Mouse (Mus musculus) stomach, embryonic 14.5 days (tissue): ENCODE measurements around the gene Sult1b1. TPM values are rescaled to one million over a fixed set of nuclear protein-coding genes. Genes with fewer than 3 reads are reported as not detected.
"Not testable (repeated sequence)": the region's sequence is repeated elsewhere in the genome, so short reads cannot be mapped to it uniquely, and the experiment has no call there.

Source experiments
- ATAC-seq: fragments of 200-750 bp; cut with Nextera tagmentation; 2 replicates; pipeline ENCODE4 v1.8.0; 2017; ENCODE audit warnings: low read depth, moderate TSS enrichment; ENCODE audit not compliant: insufficient number of reproducible peaks, insufficient read depth, low FRiP score
- H3K27ac ChIP-seq: fragments of 300-500 bp; sonication (generic); 2 replicates; pipeline ENCODE4 v1.5.1; 2014; ENCODE audit warnings: mild to moderate bottlenecking, low read length, moderate library complexity, mixed read lengths
- H3K27me3 ChIP-seq: fragments of 300-500 bp; sonication (generic); 2 replicates; pipeline ENCODE4 v1.6.1; 2014; ENCODE audit warnings: low read length, control low read depth, mixed read lengths; ENCODE audit not compliant: control insufficient read depth, insufficient read depth
- H3K36me3 ChIP-seq: fragments of 300-500 bp; sonication (generic); 2 replicates; pipeline ENCODE4 v1.6.1; 2014; ENCODE audit warnings: mild to moderate bottlenecking, control low read depth, low read length, moderate library complexity, mixed read lengths; ENCODE audit not compliant: control insufficient read depth, insufficient read depth
- H3K4me1 ChIP-seq: fragments of 300-500 bp; sonication (generic); 2 replicates; pipeline ENCODE4 v1.6.1; 2014; ENCODE audit warnings: low read length, control low read depth, mixed read lengths; ENCODE audit not compliant: control insufficient read depth, insufficient read depth
- H3K4me2 ChIP-seq: fragments of 300-500 bp; sonication (generic); replicated peaks from 2 replicates; pipeline ENCODE4 v1.6.1; 2014; ENCODE audit warnings: low read depth, low read length, control low read depth
- H3K4me3 ChIP-seq: fragments of 300-500 bp; sonication (generic); 2 replicates; pipeline ENCODE4 v1.5.1; 2014; ENCODE audit warnings: low read depth, low read length, control low read depth
- H3K9ac ChIP-seq: fragments of 300-500 bp; sonication (generic); replicated peaks from 2 replicates; pipeline ENCODE4 v1.6.1; 2014; ENCODE audit warnings: low read depth, mild to moderate bottlenecking, control low read depth, low read length, moderate library complexity, mixed read lengths
- H3K9me3 ChIP-seq: fragments of 300-500 bp; sonication (generic); 2 replicates; pipeline ENCODE4 v1.6.1; 2016; ENCODE audit warnings: low read depth, low read length, control low read depth; ENCODE audit not compliant: control insufficient read depth
- WGBS: fragments of 180-500 bp; shearing (Covaris S2); extraction: QIAGEN DNeasy Blood & Tissue Kit; methylation state at CpG from one replicate; pipeline ENCODE4 v1.1.7; 2014; 5-methylcytosine and 5-hydroxymethylcytosine counted together
- polyA plus RNA-seq: library from polyadenylated mRNA; unstranded; fragments of >200 nt; fragmentation: Nextera tagmentation; extraction: Ambion mirVana; gene quantifications from 2 replicates; pipeline ENCODE4 v1.2.1, GENCODE M21; 2014

The Sult1b1 gene
- polyA plus RNA-seq, 1 experiment from 2014 or later: 5.2 TPM

DNA sequence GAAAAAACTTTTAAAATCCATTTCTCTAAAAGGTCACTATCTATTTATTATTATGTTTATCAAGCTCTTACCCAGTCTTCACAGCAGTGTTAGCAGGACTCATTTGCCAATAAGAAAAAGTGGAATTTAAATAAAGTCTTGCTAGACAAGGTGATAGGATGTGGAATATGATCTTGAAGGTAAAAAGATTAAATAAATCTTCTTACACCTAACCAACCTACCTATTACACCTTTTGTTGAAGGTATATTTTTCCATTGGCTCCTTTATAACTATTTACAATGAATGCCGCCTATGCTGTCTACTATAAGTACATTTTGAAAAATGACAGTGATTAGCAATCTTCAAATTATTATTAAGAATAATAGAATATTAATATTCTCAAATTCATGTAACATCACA is 47.2 kb downstream of the Sult1b1 start, which contains the start of gene Ugt2a1:
Ugt2a1 (minus strand) TSS at position 101 of the 400 bp plus-strand sequence.
- Histone ChIP-seq H3K9ac (no peak within 1 kb of the TSS), H3K4me3 (no peak within 1 kb of the TSS), H3K27me3 (no peaks in the 10 kb centered on the region), H3K9me3 (no peaks in the 10 kb centered on the region), H3K4me1 (no peaks in the 10 kb centered on the region), H3K36me3 (no peaks in the 10 kb centered on the region), H3K27ac (no peak within 1 kb of the TSS), H3K4me2 (no peak within 1 kb of the TSS)
- WGBS: 89% methylated on average over 1 of the region's 1 CpGs
- ATAC-seq: no peak

DNA sequence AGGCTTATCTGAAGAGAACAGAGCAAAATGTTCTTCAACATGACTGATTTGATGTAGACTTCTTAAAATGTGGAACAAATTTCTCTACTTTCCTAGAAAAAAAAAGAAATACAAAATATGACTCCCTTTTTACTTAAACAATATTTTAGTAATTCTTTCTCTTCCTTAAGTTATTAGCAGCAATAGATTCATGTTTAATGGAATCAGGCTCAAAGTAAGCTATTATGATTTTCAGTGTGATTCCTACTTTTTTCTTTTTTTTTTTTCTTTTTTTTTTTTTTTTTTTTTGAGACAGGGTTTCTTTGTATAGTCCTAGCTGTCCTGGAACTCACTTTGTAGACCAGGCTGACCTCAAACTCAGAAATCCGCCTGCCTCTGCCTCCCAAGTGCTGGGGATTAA is 51.3 kb downstream of the Sult1b1 start, which contains the start of gene Gm43638:
Gm43638 (minus strand) TSS at position 101 of the 400 bp plus-strand sequence.
- not testable (repeated sequence) for H3K27ac ChIP-seq, H3K4me3 ChIP-seq, H3K4me1 ChIP-seq, H3K36me3 ChIP-seq, ATAC-seq, H3K9ac ChIP-seq, H3K27me3 ChIP-seq, H3K4me2 ChIP-seq, H3K9me3 ChIP-seq
- 74% methylated on average over 1 of the region's 1 CpGs for WGBS

GRCm38 (mm10) chr5:87482160-87482559 is 55.8 kb downstream of the Sult1b1 start, which contains the start of gene Ugt2a2:
Gene Ugt2a2, minus strand, starts transcription at chr5:87482260.
- Histone ChIP-seq H3K9ac (no peak within 1 kb of the TSS), H3K4me3 (no peak within 1 kb of the TSS), H3K27me3 (no peaks in the 10 kb centered on the region), H3K4me1 (no peaks in the 10 kb centered on the region), H3K9me3 (no peaks in the 10 kb centered on the region), H3K4me2 (no peak within 1 kb of the TSS), H3K36me3 (no peaks in the 10 kb centered on the region), H3K27ac (no peak within 1 kb of the TSS)
- no peak for ATAC-seq
- WGBS: 82% methylated on average over 5 of the region's 5 CpGs

Other genes starting within 250 kb of the Sult1b1 start
- gene Ugt2a3, start 201.0 kb downstream of the Sult1b1 start, polyA plus RNA-seq: 0.45 TPM in 1 of 2 replicates, not detected in the other
- gene Ugt2b38, start 114.0 kb downstream of the Sult1b1 start, polyA plus RNA-seq: not detected in 2 replicates
- gene Ugt2a2, start 55.9 kb downstream of the Sult1b1 start, polyA plus RNA-seq: not detected in 2 replicates
- gene Gm43638, start 51.4 kb downstream of the Sult1b1 start, polyA plus RNA-seq: not detected in 2 replicates
- not detected in 2 replicates for gene Ugt2a1, start 47.3 kb downstream of the Sult1b1 start, polyA plus RNA-seq
- gene Sult1d1, start 30.8 kb upstream of the Sult1b1 start, polyA plus RNA-seq: 30.1 and 30.8 TPM in 2 replicates
- not detected in 2 replicates for gene Sult1e1, start 53.4 kb upstream of the Sult1b1 start, polyA plus RNA-seq
- gene Csn1s1, start 128.0 kb upstream of the Sult1b1 start, polyA plus RNA-seq: not detected in 2 replicates
- not detected in 2 replicates for gene Csn2, start 161.4 kb upstream of the Sult1b1 start, polyA plus RNA-seq
- gene Csn1s2a, start 236.4 kb upstream of the Sult1b1 start, polyA plus RNA-seq: not detected in 2 replicates